Mouse (Mus musculus): ENCODE data around the gene Cgrrf1.

- TF ChIP-seq CTCF (IDR thresholded peaks at IDR 0.05; ENCODE audit: insufficient read depth, low read depth, low read length) (no peak), POLR2A (IDR thresholded peaks at IDR 0.05; ENCODE audit: insufficient read depth, low read depth, low read length) (peak; percentile 76)
These were observed 9.8 kb upstream of the Cgrrf1 start, which contains the start of gene Gmfb for GRCm38 (mm10) chr14:46821873-46822716.

All from olfactory bulb, adult 2 months (tissue).